Mouse (Mus musculus) CH12.LX (cell line): ENCODE data around the gene Ngfr. TPM values are rescaled to one million over a fixed set of nuclear protein-coding genes. Genes with fewer than 3 reads are reported as not detected.

Source experiments
- DNase-seq: peaks from one replicate; pipeline ENCODE4 v3.0.0-alpha.2; 2013; ENCODE audit errors: extremely low read depth
- H3K27ac ChIP-seq: 2 replicates; pipeline ENCODE4 v1.5.1; 2012; ENCODE audit warnings: low read depth, mild to moderate bottlenecking, control low read depth, moderate library complexity; ENCODE audit not compliant: insufficient read depth
- H3K27me3 ChIP-seq: replicated peaks from 2 replicates; pipeline ENCODE3; 2012; ENCODE audit warnings: inconsistent platforms
- H3K36me3 ChIP-seq, 2 experiments: replicated peaks in 1 of 2; 2 replicates each; pipeline versions ENCODE3 to v1.6.1; 2012; ENCODE audit warnings: inconsistent platforms in 1 of 2, low read length in 1 of 2, mild to moderate bottlenecking in 1 of 2, mixed read lengths in 1 of 2, moderate library complexity in 1 of 2; ENCODE audit not compliant: control insufficient read depth in 1 of 2, insufficient read depth in 1 of 2
- H3K4me1 ChIP-seq, 2 experiments: 2 replicates each; pipeline ENCODE4 v1.6.1; 2012; ENCODE audit warnings: inconsistent platforms in 1 of 2, moderate library complexity in 1 of 2; ENCODE audit not compliant: insufficient read depth in 2 of 2, control insufficient read depth in 1 of 2
- H3K4me2 ChIP-seq: 2 replicates; pipeline ENCODE4 v1.6.1; 2012; ENCODE audit warnings: low read depth, mild to moderate bottlenecking, control low read depth; ENCODE audit not compliant: poor library complexity, insufficient read depth, severe bottlenecking
- H3K4me3 ChIP-seq, 3 experiments: fragments of 150-350 bp in 1 of 3; sonication (generic) in 1 of 3; replicated peaks in 1 of 3; 2 replicates each; pipeline versions ENCODE3 to v1.5.1; 2011 to 2012; ENCODE audit warnings: low read depth in 2 of 3, low read length in 2 of 3, mild to moderate bottlenecking in 2 of 3, moderate library complexity in 2 of 3, control low read depth in 1 of 3, improper control_type of control experiment in 1 of 3, inconsistent platforms in 1 of 3, mixed read lengths in 1 of 3; ENCODE audit not compliant: poor library complexity in 1 of 3
- H3K79me2 ChIP-seq: replicated peaks from 2 replicates; pipeline ENCODE4 v1.6.1; 2012; ENCODE audit warnings: mild to moderate bottlenecking, moderate library complexity; ENCODE audit not compliant: control insufficient read depth, poor library complexity, insufficient read depth, severe bottlenecking; ENCODE audit errors: extremely low read depth
- H3K9ac ChIP-seq: 2 replicates; pipeline ENCODE4 v1.6.1; 2012; ENCODE audit warnings: low read depth, mild to moderate bottlenecking, control low read depth, moderate library complexity; ENCODE audit not compliant: insufficient read depth
- H3K9me3 ChIP-seq: replicated peaks from 2 replicates; pipeline ENCODE3; 2012; ENCODE audit warnings: low read length, inconsistent platforms, mixed read lengths
- CHD1 ChIP-seq: IDR thresholded peaks from 2 replicates; pipeline ENCODE4 v1.6.1; 2012; ENCODE audit warnings: low read depth, low read length, improper control_type of control experiment, inconsistent platforms
- CTCF ChIP-seq, 2 experiments: IDR thresholded peaks in 1 of 2; conservative IDR thresholded peaks in 1 of 2; 2 replicates each; pipeline ENCODE4 v1.5.1; 2011 to 2012; ENCODE audit warnings: low read depth in 2 of 2, low read length in 2 of 2, improper control_type of control experiment in 1 of 2, inconsistent platforms in 1 of 2, mild to moderate bottlenecking in 1 of 2, moderate library complexity in 1 of 2
- E2F4 ChIP-seq: IDR thresholded peaks from 2 replicates; pipeline ENCODE4 v1.6.1; 2011; ENCODE audit warnings: low read depth, low read length, improper control_type of control experiment; ENCODE audit not compliant: insufficient replicate concordance
- ETS1 ChIP-seq: conservative IDR thresholded peaks from 2 replicates; pipeline ENCODE4 v1.6.1; 2012; ENCODE audit warnings: low read depth, mild to moderate bottlenecking, inconsistent platforms, low read length, improper control_type of control experiment, moderate library complexity
- HCFC1 ChIP-seq: IDR thresholded peaks from 2 replicates; pipeline ENCODE4 v1.6.1; 2012; ENCODE audit warnings: low read depth, mild to moderate bottlenecking, inconsistent platforms, low read length, improper control_type of control experiment
- IRF4 ChIP-seq: IDR thresholded peaks from 2 replicates; pipeline ENCODE4 v1.6.1; 2014; ENCODE audit warnings: low read depth, mild to moderate bottlenecking, inconsistent platforms, low read length, improper control_type of control experiment
- JUND ChIP-seq: conservative IDR thresholded peaks from 2 replicates; pipeline ENCODE4 v1.6.1; 2011; ENCODE audit warnings: low read depth, low read length, improper control_type of control experiment
- KAT2A ChIP-seq: IDR thresholded peaks from 2 replicates; pipeline ENCODE4 v1.6.1; 2012; ENCODE audit warnings: low read length, improper control_type of control experiment, inconsistent platforms; ENCODE audit not compliant: insufficient replicate concordance
- MAZ ChIP-seq: IDR thresholded peaks from 2 replicates; pipeline ENCODE4 v1.6.1; 2012; ENCODE audit warnings: low read depth, mild to moderate bottlenecking, inconsistent platforms, low read length, improper control_type of control experiment, moderate library complexity
- MEF2A ChIP-seq: IDR thresholded peaks from 2 replicates; pipeline ENCODE4 v1.6.1; 2014; ENCODE audit warnings: low read depth, mild to moderate bottlenecking, inconsistent platforms, low read length, improper control_type of control experiment, borderline replicate concordance
- MXI1 ChIP-seq: IDR thresholded peaks from 2 replicates; pipeline ENCODE4 v1.6.1; 2011; ENCODE audit warnings: mild to moderate bottlenecking, low read depth, low read length, improper control_type of control experiment
- NELFE ChIP-seq: IDR thresholded peaks from 2 replicates; pipeline ENCODE4 v1.6.1; 2011; ENCODE audit warnings: low read depth, low read length, improper control_type of control experiment
- POLR2A ChIP-seq: IDR thresholded peaks from 2 replicates; pipeline ENCODE4 v1.6.1; 2011; ENCODE audit warnings: low read depth, mild to moderate bottlenecking, improper control_type of control experiment, low read length
- RCOR1 ChIP-seq: conservative IDR thresholded peaks from 2 replicates; pipeline ENCODE4 v1.6.1; 2012; ENCODE audit warnings: low read depth, mild to moderate bottlenecking, inconsistent platforms, low read length, improper control_type of control experiment
- SIN3A ChIP-seq: IDR thresholded peaks from 2 replicates; pipeline ENCODE4 v1.6.1; 2012; ENCODE audit warnings: low read length, improper control_type of control experiment, inconsistent platforms
- TCF12 ChIP-seq: IDR thresholded peaks from 2 replicates; pipeline ENCODE4 v1.6.1; 2014; ENCODE audit warnings: low read depth, mild to moderate bottlenecking, inconsistent platforms, low read length, improper control_type of control experiment
- UBTF ChIP-seq: IDR thresholded peaks from 2 replicates; pipeline ENCODE4 v1.6.1; 2012; ENCODE audit warnings: low read depth, mild to moderate bottlenecking, inconsistent platforms, low read length, improper control_type of control experiment, moderate library complexity
- USF1 ChIP-seq: IDR thresholded peaks from 2 replicates; pipeline ENCODE4 v1.6.1; 2014; ENCODE audit warnings: low read depth, mild to moderate bottlenecking, inconsistent platforms, low read length, improper control_type of control experiment
- USF2 ChIP-seq: conservative IDR thresholded peaks from 2 replicates; pipeline ENCODE4 v1.6.1; 2011; ENCODE audit warnings: low read depth, low read length, improper control_type of control experiment
- ZC3H11A ChIP-seq: IDR thresholded peaks from 2 replicates; pipeline ENCODE4 v1.6.1; 2012; ENCODE audit warnings: low read depth, mild to moderate bottlenecking, inconsistent platforms, low read length, improper control_type of control experiment
- ZKSCAN1 ChIP-seq: IDR thresholded peaks from 2 replicates; pipeline ENCODE4 v1.6.1; 2012; ENCODE audit warnings: low read depth, inconsistent platforms, low read length, improper control_type of control experiment, borderline replicate concordance
- ZMIZ1 ChIP-seq: IDR thresholded peaks from 2 replicates; pipeline ENCODE4 v1.6.1; 2012; ENCODE audit warnings: low read depth, mild to moderate bottlenecking, inconsistent platforms, low read length, improper control_type of control experiment
- dilution Hi-C: fragments of 300-500 bp; cut with MboI; formaldehyde crosslinking; loops from 2 replicates; pipeline ENCODE4 v1.14.3; 2020; ENCODE audit warnings: low sequenced_read_pairs; ENCODE audit not compliant: extremely low pct_unique_long_range_greater_than_20kb, extremely low pct_ligation_motif_present
- in situ Hi-C: fragments of 300-500 bp; cut with MboI; formaldehyde crosslinking; loops from 3 replicates; pipeline ENCODE4 v1.14.3; 2019; ENCODE audit warnings: low sequenced_read_pairs, low pct_ligation_motif_present, low pct_unique_long_range_greater_than_20kb, mixed read lengths
- polyA plus RNA-seq: library from polyadenylated mRNA; unstranded; fragments of >175 nt; gene quantifications from 2 replicates; pipeline ENCODE4 v1.2.1, GENCODE M21; 2012; ENCODE audit warnings: low read depth; ENCODE audit not compliant: insufficient read length
- total RNA-seq, 2 experiments: library from RNA; depleted of rRNA; stranded (reverse); fragments of 300-350 nt in 1 of 2; fragments of >200 nt in 1 of 2; gene quantifications; 2 replicates each; pipeline ENCODE4 v1.2.3; 2012 to 2014

Gene Ngfr
- total and polyA plus RNA-seq, 3 experiments = not detected

DNA sequence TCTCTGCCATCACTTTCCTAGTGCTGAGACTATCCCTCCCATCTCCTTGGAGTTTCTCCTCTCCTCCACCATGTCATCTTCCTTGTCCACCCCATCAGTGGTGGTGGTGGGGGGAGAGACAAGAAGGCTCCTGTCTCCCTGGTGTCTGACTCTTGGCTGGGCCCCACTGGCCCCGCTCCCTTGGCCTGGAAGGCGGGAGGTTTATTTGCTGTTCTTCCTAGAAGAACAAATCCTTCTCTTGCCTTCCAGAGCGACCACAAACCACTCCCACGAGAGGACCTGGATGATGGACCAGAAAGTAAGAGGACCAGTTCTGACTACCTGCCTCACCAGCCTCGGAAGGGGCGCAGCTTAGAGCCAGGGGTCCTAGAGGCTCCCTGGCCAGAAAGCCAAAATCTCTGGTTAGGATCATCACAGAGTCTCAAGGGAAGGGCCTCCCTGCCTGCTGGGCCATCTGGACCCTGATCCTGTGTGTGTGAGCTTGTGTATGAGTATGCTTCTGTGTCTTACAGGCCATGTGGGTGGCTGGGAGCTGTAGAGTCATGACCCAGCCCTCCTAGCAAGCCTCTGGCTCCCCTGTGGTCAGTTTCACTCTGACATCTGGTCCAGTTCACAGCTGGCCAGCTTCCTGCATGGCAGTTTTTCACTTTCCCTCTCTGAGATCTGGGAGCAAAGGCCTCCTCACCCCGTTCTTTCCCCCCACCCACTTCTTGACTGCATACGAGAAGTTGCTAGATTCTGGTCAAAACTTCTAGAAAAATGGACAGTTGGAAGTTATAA is 19.4 kb downstream of the Ngfr start:
- no peak overlapping the region for H3K9ac ChIP-seq
- no peak overlapping the region for H3K27ac ChIP-seq
- no peaks in the 10 kb centered on the region for H3K36me3 ChIP-seq
- H3K4me2 ChIP-seq = no peak overlapping the region
- H3K79me2 ChIP-seq = no peaks in the 10 kb centered on the region
- peaks cover 84% of the 10 kb centered on the region for H3K27me3 ChIP-seq
- TF ChIP-seq E2F4 (no peak), ZC3H11A (no peak), CHD1 (no peak), CTCF (conservative IDR thresholded peaks at IDR 0.05 in 1 of 2, IDR thresholded peaks at IDR 0.05 in 1 of 2; ENCODE audit: low read depth in 2 of 2, low read length in 2 of 2) (no peak), MAZ (no peak), MXI1 (no peak), ETS1 (no peak), NELFE (no peak)
- H3K4me3 ChIP-seq = no peak overlapping the region
- in situ Hi-C loops = no loop called here
- DNase-seq = no peak
- H3K9me3 ChIP-seq = peaks cover 17% of the 10 kb centered on the region
- no peaks in the 10 kb centered on the region for H3K4me1 ChIP-seq
- dilution Hi-C loops = no loop called here

DNA sequence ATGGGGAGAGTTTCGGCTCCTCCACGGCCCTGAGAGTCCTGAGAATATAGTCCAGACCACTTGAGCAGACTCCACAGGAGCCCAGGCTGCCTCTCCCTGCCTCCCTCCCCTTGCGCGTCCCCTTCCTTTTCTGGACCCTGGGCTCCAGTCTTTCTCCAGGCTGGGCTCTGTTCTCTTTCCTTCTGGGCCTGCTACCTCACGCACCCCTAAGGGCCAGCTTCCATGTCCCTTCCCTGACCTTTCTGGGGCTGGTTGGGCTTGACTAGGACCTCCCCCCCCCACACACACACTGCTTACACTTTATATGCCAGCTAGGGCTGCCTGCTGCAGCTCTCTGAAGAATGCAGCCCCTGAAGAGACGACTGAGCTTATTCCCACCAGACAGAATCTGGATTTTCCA is 20.2 kb downstream of the Ngfr start:
- no peak for DNase-seq
- H3K27ac ChIP-seq = no peak overlapping the region
- dilution Hi-C loops (no loop called here), in situ Hi-C loops (no loop called here)
- H3K9ac ChIP-seq = no peak overlapping the region
- H3K79me2 ChIP-seq = no peaks in the 10 kb centered on the region
- H3K4me2 ChIP-seq = no peak overlapping the region
- no peak overlapping the region for H3K4me3 ChIP-seq
- peaks cover 83% of the 10 kb centered on the region for H3K27me3 ChIP-seq
- peaks cover 17% of the 10 kb centered on the region for H3K9me3 ChIP-seq
- no peaks in the 10 kb centered on the region for H3K4me1 ChIP-seq
- TF ChIP-seq TCF12 (no peak), HCFC1 (no peak), E2F4 (no peak)
- no peaks in the 10 kb centered on the region for H3K36me3 ChIP-seq

DNA sequence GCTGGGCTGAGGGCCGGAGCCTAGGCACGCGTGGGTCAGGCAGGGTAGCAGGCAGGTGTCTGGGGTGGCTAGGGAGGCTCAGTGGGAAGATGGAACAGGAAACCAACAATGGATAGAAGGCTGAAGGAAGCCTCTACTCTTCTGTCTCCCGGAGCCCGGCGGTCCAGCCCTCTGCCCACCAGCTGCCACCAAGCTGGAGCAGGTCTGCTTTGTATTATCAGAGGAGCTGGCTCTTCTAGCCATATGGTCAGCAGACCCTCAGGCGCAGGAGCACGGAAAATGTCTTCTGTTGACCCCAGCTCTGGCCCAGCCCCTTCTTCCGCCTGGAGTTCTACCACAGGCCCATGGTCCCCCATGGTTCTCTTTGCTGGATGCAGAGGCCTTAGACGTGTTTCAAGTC is 22.2 kb downstream of the Ngfr start:
- no peaks in the 10 kb centered on the region for H3K4me1 ChIP-seq
- no peak for TF ChIP-seq KAT2A
- TF ChIP-seq E2F4 = no peak
- TF ChIP-seq JUND = no peak
- no peak for TF ChIP-seq USF2
- no peak for TF ChIP-seq RCOR1
- no peak for TF ChIP-seq ZKSCAN1
- TF ChIP-seq USF1 = no peak
- TF ChIP-seq POLR2A = no peak
- TF ChIP-seq ZMIZ1 = no peak
- TF ChIP-seq IRF4 = no peak
- no peak for TF ChIP-seq SIN3A
- no peak for TF ChIP-seq UBTF
- no peak for TF ChIP-seq MXI1
- TF ChIP-seq MEF2A = no peak
- TF ChIP-seq, all 38 proteins: peak for 0
- DNase-seq = no peak
- H3K36me3 ChIP-seq = no peaks in the 10 kb centered on the region
- dilution Hi-C loops (no loop called here), in situ Hi-C loops (no loop called here)
- H3K4me3 ChIP-seq = no peak overlapping the region
- peaks cover 17% of the 10 kb centered on the region for H3K9me3 ChIP-seq
- H3K27ac ChIP-seq = no peak overlapping the region
- H3K79me2 ChIP-seq = no peaks in the 10 kb centered on the region
- H3K9ac ChIP-seq = no peak overlapping the region
- peaks cover 80% of the 10 kb centered on the region for H3K27me3 ChIP-seq
- no peak overlapping the region for H3K4me2 ChIP-seq
